Mouse (Mus musculus) urinary bladder, adult 2 months (tissue): ENCODE measurements around the gene Xxylt1. TPM values are rescaled to one million over a fixed set of nuclear protein-coding genes. Genes with fewer than 3 reads are reported as not detected.

Source experiments
- DNase-seq: peaks from one replicate; pipeline ENCODE4 v3.0.0; 2022; ENCODE audit warnings: low spot score
- polyA plus RNA-seq: library from polyadenylated mRNA; depleted of rRNA; stranded (reverse); fragments of >200 nt; gene quantifications from 2 replicates; pipeline ENCODE4 v1.2.3, GENCODE M21; 2012

Gene Xxylt1
- polyA plus RNA-seq, 1 experiment: 12.3 TPM

GRCm38 (mm10) chr16:30988225-30988624 is 93.0 kb downstream of the Xxylt1 start:
- DNase-seq: no peak

GRCm38 (mm10) chr16:30987684-30988083 is 93.5 kb downstream of the Xxylt1 start:
- no peak for DNase-seq

DNA sequence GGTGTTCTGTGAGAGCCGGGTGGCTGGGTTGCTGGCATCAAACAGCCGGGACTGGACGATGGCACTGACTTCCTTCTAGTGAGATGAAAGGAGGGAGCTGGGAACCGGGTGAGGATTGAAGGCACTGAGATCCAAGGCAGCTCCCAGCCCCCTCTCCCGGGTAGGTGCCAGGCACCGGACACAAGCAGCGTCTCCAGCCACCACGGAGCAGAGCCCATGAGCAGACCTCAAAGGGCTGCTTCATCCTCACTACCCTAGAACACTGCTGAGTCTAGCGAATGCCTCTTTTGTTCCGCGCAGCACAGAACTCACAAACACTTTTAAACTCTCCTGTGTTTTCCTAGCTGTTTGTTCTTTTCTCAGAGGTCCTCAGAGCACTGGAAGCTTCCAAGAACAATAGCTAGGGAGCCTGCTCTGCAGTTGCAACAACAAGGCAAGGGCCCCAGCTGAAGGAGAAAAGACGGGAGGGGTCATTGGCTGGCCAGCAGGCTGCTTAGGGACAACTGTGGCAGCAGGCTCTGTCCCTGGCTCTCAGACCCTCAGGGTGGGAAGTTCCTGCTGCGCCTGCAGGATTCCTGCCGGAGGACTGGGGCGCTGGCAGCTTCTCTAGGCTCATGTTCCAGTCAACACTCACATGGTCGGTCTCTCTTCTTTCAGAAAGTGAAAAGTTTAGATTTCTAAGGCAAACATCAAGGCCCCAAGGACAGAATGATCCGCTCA is 96.2 kb downstream of the Xxylt1 start:
- DNase-seq: no peak

DNA sequence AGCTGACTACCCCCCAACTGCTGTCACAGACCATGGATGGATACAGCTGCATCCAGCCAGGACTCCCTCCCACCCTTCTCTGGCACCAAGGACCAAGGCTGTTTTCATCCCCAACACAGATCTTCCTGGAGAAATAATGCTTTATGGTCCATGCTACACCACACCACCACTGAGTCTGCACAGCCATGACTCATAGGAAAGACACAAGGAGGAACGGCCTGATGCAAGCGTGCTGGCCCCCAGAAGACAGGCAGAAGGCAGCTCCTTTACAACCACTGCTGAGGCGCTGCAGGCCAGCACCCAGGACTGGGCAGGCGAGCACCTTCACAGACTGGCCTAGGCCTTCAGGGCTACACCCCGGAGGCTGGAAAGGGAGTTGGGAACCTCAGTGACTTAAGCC is 97.1 kb downstream of the Xxylt1 start:
- no peak for DNase-seq

GRCm38 (mm10) chr16:30983699-30984098 is 97.5 kb downstream of the Xxylt1 start:
- no peak for DNase-seq

DNA sequence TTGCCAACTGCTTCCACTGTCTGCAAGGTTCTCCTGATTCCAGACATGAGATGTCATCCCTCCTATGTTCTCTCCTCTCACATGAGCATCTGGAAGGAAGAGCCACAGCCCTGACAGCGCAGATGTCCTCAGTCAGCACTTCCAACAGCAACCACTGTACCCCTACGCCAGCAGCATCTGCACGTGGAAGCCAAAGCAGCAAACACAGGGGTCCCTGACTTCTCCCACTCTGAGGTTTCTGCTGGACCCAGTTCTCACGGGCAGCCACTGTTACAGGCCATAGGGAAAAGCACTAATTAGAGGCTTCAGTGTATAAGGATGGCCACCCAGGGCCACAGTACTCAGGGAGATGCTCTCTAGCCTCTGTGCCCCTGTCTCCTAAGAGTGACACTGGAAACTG is 98.0 kb downstream of the Xxylt1 start:
- no peak for DNase-seq

GRCm38 (mm10) chr16:30981345-30981744 is 99.9 kb downstream of the Xxylt1 start:
- peak; percentile 34 for DNase-seq

- no peak for DNase-seq
Observed at GRCm38 (mm10) chr16:30979905-30980304, 101.3 kb downstream of the Xxylt1 start.

- no peak for DNase-seq
Observed at GRCm38 (mm10) chr16:30977728-30978127, 103.5 kb downstream of the Xxylt1 start.

- DNase-seq: peak; percentile 83
Observed at GRCm38 (mm10) chr16:30977186-30977585, 104.0 kb downstream of the Xxylt1 start.

GRCm38 (mm10) chr16:30974549-30974948 is 106.7 kb downstream of the Xxylt1 start:
- no peak for DNase-seq

- no peak for DNase-seq
Observed at GRCm38 (mm10) chr16:30973416-30973815, 107.8 kb downstream of the Xxylt1 start.

DNA sequence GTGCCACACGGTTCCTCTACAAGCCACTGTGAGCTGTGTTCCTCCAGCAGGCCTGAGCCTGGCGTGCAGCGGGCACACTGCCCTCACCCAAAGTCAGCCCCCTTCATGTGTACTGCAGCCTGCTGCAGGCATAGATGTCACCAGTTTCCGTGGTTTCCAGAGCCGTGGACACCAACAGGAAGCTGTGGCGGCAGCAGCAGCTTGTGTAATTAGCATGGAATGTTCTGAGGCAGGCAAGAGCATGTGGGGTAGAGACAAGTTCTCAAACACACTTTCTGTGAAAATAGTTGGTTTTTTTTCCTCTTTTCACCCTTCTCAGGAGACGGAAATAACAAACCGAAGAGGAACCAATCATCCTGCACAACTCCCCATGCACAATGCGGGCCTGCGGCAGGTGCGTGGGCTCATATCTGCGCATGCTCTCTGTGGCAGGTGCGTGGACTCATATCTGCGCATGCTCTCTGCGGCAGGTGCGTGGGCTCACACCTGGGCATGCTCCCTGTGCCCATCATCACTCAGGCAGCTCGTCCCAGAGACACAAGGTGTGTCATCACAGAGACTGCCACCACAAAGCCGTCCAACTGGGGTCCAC is 109.2 kb downstream of the Xxylt1 start:
- no peak for DNase-seq

DNA sequence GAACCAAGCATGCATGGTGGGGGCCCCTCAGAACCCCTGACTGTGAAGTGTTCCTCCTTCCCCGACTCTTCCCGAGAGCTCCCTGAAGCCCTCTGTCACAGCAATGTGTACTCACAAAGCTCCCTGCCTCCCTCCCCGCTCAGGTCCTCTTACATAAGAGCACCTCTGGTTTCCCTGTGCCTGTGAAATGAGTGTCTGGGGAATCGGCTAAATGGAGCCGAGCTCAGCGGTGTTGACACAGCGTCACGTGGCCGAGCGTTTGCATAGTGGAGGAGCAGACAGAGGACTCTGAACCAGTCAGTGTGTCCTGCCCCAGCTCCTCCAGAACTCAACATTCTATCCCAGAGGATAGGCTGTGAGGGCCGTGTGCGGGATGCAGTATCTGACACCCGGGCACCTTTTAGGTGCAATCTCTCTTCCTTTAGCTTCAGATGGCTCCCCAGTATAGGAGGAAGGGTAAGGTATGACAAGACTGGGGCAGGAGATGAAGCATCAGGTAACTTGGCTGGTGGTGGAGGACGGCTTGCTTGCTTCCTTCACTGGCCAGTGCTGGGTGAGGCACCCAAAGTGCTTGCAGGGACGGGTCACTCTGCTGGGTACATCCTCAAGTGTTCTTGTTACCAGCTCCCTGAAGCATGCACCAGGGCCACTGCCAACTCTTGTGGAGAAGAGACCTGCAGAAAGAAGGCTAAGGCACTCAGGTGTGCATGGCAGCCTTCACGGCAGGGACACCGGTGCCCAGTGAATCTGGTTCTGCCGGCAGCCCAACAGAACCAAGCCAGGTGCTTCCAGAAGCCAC is 111.8 kb downstream of the Xxylt1 start:
- no peak for DNase-seq

DNA sequence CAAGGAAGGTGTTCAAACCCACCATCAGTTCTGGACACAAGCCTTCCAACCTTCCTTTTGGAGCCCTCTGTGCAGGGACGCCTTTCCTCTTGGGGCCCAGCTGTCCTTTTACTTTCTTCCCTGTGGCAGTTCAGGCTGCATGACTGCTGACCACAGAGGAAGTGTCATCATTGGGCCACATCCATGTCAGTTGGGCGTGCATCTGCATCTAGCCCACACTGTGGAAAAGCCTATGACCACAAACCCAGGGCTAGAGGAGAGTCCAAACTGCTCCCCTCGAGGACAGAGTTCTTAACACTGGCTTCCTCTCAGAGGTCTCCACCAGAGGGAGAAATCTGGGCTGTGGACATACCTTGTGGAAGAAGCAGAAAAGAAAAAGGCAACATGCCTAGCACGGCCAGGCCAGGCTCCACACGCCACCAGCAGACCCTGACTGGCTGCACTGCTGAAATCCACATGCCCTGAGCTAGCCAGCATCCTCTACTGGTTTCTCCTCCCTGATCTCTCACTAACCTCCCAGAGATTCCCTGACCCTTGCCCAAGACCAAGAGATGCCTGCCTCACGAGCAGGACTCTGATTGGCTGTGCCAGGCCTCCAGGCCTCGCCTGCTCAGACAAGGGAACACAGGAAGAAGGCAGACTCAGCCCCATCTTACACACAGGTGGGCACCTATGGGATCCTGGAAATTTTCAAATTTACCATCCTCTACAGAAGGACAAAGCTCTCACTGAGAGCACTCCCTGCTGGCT is 112.7 kb downstream of the Xxylt1 start:
- no peak for DNase-seq

DNA sequence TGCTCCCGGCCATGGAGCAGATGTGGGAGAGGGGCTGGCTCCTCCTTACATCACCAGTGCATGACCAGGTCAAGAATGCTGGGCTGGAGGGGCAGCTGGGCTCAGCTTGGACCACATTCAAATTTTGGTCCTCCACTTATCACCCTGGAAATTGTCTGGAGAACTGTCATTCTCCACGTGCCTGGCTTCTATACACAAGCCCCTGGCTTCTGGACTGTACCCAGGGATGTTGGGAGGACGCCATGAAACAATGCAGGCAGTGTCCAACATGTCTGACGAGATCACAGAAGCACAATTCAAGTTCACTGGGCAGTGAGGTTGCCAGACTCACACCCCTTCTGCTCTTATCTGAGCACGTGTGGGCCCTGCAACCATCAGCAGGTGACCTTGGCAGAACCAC is 114.5 kb downstream of the Xxylt1 start:
- DNase-seq: no peak

DNA sequence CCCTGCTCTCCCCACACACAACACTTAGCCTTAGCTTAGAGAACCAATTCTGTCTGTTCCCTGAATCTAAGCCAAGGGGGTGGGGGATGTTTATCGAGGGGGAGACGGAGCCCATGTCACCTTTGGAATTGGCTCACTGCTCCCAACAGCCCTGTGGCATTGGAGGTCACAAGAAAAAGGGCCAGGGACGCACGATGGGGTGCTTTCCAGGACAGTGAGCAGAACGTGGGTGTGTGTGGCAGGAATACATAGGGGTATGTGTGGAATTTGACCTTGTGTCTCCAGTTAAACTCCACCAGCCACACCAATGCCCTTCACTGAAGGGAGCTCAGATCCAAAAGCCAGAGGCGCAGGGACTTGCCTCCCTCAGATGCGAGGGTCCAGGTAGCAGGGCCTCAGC is 116.3 kb downstream of the Xxylt1 start:
- no peak for DNase-seq

DNA sequence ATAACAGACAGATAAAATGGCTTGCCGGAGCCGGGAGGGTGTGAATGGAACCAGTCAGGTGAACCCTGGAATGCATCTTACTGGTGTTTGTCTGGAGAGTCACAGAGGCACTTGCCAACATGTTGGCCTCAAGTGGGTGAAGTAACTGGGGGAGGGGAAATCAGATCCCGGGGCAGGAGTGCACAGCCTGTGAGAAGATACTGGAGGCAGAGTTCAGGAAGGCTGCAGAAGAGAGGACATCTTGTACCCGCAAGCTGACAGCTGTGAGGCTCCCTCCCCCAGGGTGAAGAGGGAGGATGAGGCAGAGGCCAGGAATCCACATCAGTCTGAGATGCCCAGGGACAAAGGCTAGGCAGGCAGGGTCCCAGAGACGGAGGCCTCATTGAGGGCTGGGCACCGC is 116.8 kb downstream of the Xxylt1 start:
- DNase-seq: no peak

GRCm38 (mm10) chr16:30962515-30962914 is 118.7 kb downstream of the Xxylt1 start:
- DNase-seq: no peak

- DNase-seq: no peak
Observed at GRCm38 (mm10) chr16:30961176-30961575, 120.1 kb downstream of the Xxylt1 start.

GRCm38 (mm10) chr16:30960266-30960665 is 121.0 kb downstream of the Xxylt1 start:
- DNase-seq: no peak

- no peak for DNase-seq
Observed at GRCm38 (mm10) chr16:30959692-30960091, 121.5 kb downstream of the Xxylt1 start.
